Mouse (Mus musculus): ENCODE data around the gene Bhlha9.
"Not testable (repeated sequence)": the region's sequence is repeated elsewhere in the genome, so short reads cannot be mapped to it uniquely, and the experiment has no call there.

Gene Bhlha9

GRCm38 (mm10) chr11:76659138-76659930, 12.9 kb upstream of the Bhlha9 start:
- ATAC-seq (ENCODE audit: insufficient number of reproducible peaks, low FRiP score, low TSS enrichment) = peak; percentile 45; the same call in 1 of the 2 replicates

- no peak for ATAC-seq (ENCODE audit: insufficient number of reproducible peaks, low FRiP score, low TSS enrichment)
Observed at GRCm38 (mm10) chr11:76661790-76662468, 10.3 kb upstream of the Bhlha9 start.

GRCm38 (mm10) chr11:76666002-76666649, 6.1 kb upstream of the Bhlha9 start:
- ATAC-seq (ENCODE audit: insufficient number of reproducible peaks, low FRiP score, low TSS enrichment) = no peak

DNA sequence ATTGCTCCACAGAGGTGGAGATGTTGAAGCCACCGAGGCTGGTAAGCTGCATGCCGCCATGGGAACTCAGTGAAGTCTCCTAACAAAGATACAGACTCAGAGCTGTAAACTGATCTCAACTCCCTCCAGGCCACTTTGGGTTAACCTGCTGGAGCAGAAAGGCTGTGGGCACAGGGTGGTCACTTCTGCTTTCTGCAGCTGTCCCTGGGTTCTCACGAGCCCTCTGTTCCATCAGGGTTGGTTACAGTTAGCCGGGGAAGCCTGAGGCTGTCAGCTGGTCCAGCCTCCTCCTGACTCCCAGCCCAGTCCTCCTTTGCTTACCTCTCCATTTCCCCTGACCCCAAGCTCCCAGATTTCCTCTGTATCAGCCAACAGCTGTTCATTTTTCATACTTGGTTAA, 4.5 kb upstream of the Bhlha9 start:
- no peak for ATAC-seq (ENCODE audit: insufficient number of reproducible peaks, low FRiP score, low TSS enrichment)

GRCm38 (mm10) chr11:76672561-76673384, 503 bp downstream of the Bhlha9 start:
- peak; percentile 11; the same call in 1 of the 2 replicates for ATAC-seq (ENCODE audit: insufficient number of reproducible peaks, low FRiP score, low TSS enrichment)

DNA sequence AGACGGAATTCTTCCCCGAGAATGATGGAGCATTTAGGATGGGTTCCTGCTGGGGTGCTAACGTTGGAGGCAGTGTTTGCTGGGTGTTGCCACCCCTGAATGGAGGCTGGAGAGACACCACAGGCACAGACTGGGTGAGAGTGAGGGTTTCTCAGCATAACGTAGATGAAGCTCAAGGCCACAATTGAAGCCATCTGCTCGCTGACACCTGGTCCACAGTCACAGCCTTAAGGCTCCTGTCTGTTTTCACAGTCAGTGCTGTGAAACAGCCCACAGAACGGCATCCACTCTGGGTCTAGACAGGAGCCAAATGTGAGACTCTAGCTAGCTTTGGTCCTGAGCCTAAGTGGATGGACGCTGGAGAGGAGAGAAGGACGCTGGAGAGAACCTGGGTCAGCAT, 1.9 kb downstream of the Bhlha9 start:
- ATAC-seq (ENCODE audit: insufficient number of reproducible peaks, low FRiP score, low TSS enrichment) = no peak

- ATAC-seq (ENCODE audit: insufficient number of reproducible peaks, low FRiP score, low TSS enrichment) = no peak
Observed at GRCm38 (mm10) chr11:76674704-76675103, 2.4 kb downstream of the Bhlha9 start.

GRCm38 (mm10) chr11:76679508-76679907, 7.2 kb downstream of the Bhlha9 start, which contains the start of gene Trarg1:
TSS of gene Trarg1 (plus strand) at chr11:76679808.
- ATAC-seq (ENCODE audit: insufficient number of reproducible peaks, low FRiP score, low TSS enrichment) = not testable (repeated sequence)

DNA sequence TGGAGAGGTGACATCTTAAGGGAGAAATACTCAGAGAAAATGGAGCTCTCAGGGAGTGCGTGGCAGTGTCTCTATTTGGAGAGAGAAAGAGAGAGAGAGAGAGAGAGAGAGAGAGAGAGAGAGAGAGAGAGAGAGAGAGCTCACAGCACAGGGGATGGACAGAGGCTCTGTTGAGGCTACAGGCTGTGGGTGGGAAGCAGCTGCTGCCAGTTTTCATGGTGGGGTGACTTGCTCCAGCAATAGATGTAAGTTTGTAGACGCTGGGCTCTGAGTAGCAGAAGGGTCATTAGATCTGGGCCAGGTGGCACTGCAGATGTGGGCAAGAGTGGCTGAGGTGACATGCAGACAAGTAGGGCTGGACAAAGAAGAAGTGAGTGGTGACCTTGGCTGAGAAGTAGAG, 13.3 kb downstream of the Bhlha9 start:
- ATAC-seq (ENCODE audit: insufficient number of reproducible peaks, low FRiP score, low TSS enrichment) = no peak

GRCm38 (mm10) chr11:76692096-76692495, 19.8 kb downstream of the Bhlha9 start:
- ATAC-seq (ENCODE audit: insufficient number of reproducible peaks, low FRiP score, low TSS enrichment) = no peak

- no peak for ATAC-seq (ENCODE audit: insufficient number of reproducible peaks, low FRiP score, low TSS enrichment)
Observed at GRCm38 (mm10) chr11:76695810-76696209, 23.5 kb downstream of the Bhlha9 start.

GRCm38 (mm10) chr11:76699626-76700025, 27.4 kb downstream of the Bhlha9 start:
- ATAC-seq (ENCODE audit: insufficient number of reproducible peaks, low FRiP score, low TSS enrichment) = no peak

GRCm38 (mm10) chr11:76707656-76708055, 35.4 kb downstream of the Bhlha9 start:
- no peak for ATAC-seq (ENCODE audit: insufficient number of reproducible peaks, low FRiP score, low TSS enrichment)

- ATAC-seq (ENCODE audit: insufficient number of reproducible peaks, low FRiP score, low TSS enrichment) = no peak
Observed at GRCm38 (mm10) chr11:76708066-76708465, 35.8 kb downstream of the Bhlha9 start.

DNA sequence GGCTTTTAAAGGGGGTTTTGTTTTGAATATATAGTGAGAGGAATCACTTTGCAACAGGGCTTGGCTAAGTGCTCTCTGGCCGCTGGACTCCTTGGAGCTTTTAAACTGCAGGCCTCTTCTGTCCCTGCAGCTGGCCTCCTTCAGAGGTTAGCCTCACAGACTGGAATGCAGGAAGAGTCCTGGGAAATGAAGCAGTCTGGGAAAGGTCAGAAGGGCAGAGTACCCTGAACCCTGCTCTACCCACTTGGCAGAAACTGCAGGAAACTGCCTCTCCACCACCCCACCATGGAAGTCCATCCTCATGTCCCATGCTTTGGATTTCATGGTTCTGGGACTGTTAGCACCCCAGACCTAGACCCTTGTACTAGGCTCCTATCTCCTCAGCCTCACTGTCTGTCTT, 36.6 kb downstream of the Bhlha9 start:
- no peak for ATAC-seq (ENCODE audit: insufficient number of reproducible peaks, low FRiP score, low TSS enrichment)

DNA sequence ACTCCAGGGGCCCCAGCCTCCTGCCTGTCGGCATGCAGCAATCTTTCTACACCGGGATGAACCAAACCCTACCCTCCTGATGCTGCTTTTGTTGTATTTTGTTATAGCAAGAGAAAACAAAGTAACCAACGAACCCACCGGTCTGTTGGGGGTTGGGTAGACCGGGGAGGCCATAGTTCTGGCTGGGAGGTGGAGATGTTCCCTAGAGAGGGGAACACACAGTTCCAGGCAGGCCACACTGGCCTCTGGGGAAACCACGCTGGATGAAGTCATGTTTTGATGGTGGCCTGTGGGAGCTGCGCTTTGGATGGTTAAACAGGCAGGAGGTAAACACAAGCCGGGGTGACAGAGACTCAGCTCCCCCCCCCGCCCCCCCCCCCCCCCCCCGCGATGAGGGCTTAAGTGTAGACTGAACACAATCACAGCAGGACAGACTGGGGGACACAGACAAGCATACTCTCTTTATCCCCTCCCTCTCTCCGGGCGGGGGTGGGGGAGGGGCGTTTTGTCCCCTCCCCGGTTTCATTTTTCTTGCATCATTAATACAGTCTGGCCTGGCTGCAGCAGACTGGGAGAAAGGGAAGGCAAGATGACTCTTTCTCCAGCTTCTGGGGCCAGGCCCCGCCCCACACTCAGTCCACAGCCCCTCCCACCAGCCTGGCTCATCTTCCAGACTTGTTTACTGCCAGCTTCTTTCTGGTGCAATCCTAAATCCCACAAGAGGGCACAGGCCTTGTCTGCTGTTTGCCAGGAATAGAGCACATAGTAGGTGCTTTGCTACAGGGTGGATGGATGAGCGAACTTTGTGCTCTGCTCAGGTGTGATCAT, 37.6 kb downstream of the Bhlha9 start:
- ATAC-seq (ENCODE audit: insufficient number of reproducible peaks, low FRiP score, low TSS enrichment) = no peak

- no peak for ATAC-seq (ENCODE audit: insufficient number of reproducible peaks, low FRiP score, low TSS enrichment)
Observed at GRCm38 (mm10) chr11:76717000-76717399, 44.7 kb downstream of the Bhlha9 start.

All from cerebellum, adult (tissue).